Mouse (Mus musculus) brain, embryonic 18.5 days (tissue): ENCODE results near the gene Adap2.
A peak's percentile ranks its signal among the peaks of the same experiment; 100 is the strongest.
"Not testable (repeated sequence)": the region's sequence is repeated elsewhere in the genome, so short reads cannot be mapped to it uniquely, and the experiment has no call there.

Experiments
- DNase-seq: peaks from one replicate; pipeline ENCODE4 v3.0.0-alpha.2; 2012; ENCODE audit warnings: low read depth, low spot score

Adap2 gene

DNA sequence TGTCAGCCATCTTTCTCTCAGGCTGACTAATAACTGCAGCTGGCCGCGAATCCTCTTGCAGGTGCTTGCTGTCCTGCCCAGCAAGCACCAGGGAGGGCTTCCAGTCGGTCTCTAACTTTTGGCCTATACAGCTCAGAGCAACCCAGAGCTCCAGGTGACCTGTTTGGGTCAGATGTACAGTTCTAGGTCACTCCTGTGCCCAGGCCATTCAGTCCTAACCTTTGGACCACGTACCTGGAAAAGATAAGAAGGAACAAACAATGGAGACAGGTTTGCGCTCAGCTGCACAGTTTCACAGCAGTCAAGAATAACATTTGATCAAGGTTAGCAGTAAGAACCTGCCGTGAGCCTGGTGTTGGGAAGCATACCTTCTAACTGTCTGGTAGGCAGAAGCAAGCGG lies 5.1 kb downstream of the Adap2 start:
- no peak for DNase-seq

DNA sequence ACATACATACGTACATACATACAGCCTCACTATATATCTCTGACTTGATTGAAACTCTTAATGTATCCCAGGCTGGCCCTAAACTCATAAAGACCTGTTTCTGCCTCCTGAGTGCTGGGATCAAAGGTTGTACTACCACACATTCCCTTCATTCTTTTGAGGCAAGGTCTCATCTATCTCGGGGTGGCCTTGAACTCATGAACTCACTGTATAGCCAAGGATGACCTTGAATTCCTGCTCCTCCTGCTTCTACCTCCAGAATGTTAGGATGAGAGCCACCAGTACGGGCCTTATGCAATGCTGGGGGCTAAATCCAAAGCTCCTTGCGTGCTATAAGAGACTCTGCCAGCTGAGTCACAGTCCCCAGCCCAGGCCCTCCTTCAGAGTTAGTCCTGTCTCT lies 7.1 kb downstream of the Adap2 start:
- DNase-seq: no peak

DNA sequence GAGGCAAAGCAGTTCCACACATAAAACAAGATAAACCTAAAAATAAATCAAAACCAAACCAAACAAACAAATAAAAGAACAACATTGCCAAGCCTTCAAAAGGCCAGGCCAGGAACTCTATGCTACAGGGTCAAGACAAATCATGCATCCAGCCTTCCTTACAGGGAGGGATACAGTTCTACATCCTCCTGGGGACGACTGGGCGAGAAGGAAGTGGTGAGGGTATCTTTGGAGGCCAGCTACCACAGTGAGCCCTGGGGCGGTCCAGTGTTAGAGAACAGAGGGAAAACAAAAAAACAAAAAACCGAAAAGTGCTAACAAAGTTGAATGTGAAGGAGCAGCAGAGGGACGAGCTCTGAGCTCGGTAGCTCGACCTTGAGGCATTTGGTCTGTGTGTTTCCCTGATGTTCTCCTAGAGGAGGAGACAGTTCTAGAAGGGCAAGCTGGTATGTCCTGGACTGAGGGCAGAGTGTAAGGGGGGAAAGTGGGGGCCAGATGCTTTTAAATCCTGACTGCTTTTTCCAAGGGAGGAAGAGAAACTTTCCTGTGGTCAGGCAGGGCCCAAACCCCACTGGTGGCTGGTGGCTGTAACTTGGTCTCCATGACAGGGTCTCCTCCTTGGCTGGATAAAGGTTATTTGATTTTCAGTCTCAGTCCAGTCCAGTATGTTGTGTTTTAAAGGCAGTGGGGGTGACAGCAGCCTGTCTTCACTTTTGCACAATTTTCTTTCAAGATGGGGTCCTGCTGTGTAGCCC lies 9.6 kb downstream of the Adap2 start:
- DNase-seq: no peak

DNA sequence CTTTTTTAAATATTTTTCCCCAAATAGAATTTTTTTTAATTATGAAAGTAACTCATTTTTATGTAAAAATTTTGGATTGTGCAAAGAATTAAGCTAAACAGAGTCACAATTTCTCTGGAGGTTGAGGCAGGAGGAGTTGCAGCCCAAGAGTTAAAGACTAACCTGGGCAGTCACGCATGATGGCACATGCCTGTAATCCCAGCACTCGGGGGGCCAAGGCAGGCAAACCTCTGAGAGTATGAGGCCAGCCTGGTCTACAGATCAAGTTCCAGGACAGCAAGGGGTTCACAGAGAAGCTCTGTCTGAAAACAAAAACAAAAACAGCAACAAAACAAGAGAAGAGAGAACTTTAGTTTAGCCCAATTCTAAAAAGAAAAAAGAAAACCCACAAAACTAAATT lies 10.3 kb downstream of the Adap2 start:
- no peak for DNase-seq

DNA sequence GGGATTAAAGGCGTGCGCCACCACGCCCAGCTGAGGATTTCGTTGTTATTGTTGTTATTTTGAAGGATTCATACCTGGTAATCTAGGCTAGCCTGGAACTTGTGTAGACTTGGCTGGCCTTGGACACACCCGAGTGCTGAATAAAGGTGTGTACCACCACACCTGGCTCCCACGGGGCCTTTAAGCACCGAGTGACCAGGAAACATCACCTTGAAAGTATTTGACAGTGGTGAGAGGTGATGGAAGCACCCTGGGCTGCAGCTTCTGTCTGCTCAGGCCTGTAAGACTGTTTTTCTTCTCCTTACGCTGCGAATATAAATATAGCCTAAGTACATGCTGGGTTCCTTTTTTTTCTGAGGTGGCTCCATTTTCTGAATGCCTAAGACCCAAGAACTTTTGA lies 14.2 kb downstream of the Adap2 start:
- no peak for DNase-seq

DNA sequence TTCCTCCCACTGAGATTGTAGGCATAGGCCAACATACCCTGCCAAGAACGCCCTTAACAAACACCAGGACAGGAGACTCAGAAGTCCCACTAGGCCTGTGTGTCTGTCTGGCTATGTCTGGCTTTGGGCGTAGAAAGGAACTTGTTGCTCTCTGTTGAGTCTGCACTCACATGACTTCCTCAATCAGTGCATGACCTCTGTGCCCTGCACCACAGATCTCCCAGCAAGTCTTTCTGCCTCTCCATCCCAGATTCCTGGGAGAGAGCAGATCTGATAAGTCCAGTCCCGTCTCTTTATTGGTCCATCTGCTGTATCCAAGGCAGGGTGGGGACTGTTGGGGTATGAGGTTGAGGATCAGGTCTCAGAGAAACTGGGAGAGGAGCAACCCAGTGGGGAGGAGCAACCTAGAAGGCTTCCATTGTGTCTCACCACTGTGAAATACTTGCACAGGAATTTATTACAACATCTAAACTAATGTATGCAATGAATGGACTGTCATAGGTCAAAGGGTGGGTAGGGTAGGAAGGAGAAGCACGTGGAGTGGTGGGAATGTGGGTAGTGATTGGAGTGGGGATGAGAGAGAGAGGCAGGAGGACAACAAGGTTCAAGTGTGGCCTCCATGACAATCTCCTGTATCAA lies 14.8 kb downstream of the Adap2 start:
- no peak for DNase-seq

DNA sequence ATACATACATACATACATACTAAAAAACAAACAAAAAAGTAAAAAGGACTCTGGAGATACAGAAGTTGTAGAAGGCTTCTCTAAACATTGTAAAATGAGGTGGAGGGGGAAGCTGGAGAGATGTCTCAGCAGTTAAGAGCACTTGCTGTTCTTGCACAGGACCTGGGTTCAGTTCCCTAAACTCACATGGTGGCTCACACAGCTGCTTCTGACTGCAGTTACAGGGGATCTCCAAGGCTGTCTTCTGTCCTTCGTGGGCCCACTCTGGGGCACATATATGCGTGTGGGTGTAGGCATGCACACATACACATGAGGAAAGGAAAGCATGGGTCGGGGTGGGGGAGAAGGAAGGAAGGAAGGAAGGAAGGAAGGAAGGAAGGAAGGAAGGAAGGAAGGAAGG lies 15.7 kb downstream of the Adap2 start:
- DNase-seq: no peak

DNA sequence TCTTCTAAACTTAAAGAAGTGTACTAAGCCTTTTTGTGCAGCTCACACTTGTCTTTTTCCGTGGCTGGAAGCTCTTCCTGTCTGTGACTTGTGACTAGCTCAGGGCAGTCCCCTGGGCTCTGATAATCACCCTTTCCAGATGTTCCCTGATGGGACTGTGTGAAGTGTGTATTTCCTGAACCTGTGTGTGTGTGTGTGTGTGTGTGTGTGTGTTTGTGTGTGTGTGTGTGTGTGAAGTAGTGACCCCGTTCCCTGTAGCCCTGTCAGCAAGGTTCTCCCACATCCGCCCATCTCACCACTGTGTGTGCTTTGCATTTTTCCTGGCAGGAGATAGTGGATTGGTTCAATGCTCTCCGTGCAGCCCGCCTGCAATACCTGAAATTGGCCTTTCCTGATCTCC lies 16.4 kb downstream of the Adap2 start:
- no peak for DNase-seq

DNA sequence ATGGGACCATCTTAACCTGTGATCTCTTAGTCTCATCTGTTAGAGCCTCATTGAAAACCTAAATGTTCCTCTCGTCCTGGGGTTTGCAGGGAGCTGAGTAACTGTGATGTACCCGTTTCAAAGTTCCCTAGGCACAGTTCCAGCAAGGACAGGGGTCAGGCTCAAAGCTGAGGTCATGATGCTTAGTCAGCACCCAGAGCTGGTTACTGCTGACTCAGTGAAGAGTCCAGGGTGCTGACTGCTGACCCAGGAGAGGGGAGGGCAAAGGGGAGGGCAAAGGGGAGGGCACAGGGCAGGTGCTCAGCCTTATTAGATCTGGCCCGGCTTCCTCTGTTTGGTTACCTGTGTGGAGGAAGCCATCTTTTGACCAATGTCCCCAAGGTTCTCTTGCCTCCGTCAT lies 18.0 kb downstream of the Adap2 start:
- no peak for DNase-seq

DNA sequence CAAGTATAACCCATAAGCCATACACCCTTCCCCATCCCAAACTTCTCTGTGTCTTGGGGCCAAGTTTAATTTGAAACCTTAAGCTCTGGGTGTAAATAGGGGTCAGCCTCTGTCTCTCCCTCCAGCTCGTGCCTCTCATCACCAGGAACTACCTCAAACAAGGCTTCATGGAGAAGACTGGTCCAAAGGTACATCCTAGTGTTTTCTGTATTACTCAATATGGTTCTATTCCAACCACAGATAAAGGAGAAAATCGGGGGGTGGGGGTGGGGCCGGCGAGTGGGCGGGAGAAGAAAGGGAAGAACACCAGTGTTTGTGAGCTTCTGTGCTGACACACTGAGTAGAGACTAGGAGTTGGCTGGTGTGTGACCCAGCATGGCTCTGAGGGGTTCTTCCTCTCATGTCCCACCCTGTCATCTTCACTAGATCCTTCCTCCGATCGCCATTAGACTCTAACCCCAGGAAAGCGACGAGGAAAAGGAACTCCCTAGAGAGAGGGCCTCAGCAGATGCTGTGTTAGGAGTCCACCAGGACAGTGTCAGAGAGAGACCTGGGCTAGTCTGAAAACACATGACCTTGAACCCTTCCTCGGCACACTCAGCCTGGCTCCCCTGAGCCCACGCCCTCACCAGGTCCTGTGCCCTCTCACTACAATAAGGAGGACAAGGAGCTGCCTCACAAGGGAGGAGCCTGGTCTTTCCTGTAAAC lies 20.2 kb downstream of the Adap2 start:
- no peak for DNase-seq

DNA sequence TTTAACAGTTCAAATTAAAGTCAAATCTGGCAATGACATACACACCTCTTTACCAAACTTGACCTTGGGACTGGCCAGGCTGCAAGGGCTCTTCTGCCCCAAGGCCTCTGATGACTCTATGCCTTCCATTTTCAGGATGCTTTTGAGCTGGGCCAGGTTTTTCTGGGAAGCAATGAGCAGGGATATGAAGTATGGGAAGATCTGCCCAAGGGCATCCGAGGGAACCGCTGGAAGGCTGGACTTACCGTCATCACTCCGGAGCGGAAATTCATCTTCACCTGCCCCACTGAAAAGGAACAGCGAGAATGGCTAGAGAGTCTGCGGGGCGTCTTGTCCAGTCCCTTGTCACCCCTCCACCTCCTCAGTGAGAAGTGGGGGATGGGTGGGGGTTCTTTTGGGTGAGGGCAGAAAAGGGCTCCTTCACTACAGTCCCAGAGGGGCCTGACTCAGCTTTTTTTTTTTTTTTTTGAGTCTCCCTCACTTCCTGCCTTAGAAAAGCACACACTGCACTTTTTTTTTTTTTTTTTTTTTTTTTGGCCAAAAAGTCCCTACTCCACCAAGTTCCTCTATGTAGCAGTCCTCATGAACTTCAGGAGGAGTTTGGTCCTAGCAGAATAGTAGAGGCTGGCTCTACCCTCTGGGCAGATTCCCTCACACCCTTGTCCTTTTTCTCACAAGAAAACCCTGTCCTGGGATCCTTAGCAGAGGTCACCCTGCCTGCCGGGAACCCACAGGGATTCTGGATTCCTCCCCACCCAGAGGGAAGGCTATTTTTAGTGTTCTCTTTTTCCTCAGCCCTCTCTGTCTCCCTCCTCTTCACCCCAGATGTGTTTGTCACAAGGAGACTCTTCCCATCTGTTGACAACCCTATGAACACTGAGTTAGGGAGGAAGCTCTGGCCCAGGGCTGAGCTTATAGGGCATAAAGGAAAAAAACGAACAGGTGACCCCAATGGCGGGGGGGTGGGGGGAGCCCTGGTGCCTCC lies 23.3 kb downstream of the Adap2 start:
- DNase-seq: no peak

DNA sequence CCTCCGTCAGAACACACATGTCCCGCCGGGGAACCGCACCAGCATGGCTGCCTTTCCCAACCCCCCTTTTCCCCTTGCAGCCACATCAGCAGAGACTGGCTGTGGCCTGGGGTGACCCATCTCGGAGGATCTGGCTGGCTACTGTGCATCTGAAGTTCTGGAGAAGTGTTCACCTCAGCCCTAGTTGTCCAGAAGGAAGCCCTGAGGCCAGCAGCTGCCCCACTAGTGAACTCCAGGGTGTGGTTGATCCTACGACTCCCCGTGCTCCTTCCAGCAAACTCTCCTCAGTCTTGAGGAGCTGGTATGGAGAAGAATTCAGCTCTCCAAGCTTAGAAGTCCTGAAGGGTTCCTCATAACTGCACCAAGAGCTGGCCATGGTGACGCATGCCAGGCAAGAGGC lies 24.4 kb downstream of the Adap2 start:
- DNase-seq: no peak

DNA sequence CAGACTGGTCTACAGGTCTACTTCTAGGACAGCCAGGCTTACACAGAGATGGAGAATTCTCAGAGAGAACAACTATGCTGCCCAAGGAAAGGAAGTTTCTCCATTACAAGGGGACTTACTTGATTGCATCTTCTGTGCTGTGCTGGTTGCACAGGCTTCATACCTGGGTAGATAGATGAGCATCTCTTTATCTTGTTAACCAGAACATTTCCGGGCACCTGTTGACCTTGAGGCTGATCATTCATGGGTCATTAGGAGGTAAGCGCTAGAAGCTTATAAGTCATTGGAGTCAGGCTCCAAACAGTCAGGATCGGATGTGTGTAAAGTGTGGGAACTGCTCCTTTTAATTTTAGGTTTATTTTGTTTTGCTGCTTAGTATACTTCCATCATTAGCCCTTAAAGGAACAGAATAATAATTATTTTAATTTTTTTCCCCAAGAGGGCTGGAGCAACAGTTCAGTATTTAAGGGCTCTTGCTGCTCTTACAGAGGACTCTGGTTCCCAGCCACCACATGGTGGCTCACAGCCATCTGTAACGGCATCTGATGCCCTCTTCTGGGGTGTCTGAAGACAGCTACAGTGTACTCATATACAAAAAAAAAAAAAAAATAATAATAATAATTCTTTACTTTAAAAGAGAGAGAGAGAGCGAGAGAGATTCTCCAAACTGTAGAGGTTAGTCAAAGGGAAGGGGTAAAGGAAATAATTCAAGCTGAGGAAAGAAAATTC lies 27.3 kb downstream of the Adap2 start:
- DNase-seq: no peak

DNA sequence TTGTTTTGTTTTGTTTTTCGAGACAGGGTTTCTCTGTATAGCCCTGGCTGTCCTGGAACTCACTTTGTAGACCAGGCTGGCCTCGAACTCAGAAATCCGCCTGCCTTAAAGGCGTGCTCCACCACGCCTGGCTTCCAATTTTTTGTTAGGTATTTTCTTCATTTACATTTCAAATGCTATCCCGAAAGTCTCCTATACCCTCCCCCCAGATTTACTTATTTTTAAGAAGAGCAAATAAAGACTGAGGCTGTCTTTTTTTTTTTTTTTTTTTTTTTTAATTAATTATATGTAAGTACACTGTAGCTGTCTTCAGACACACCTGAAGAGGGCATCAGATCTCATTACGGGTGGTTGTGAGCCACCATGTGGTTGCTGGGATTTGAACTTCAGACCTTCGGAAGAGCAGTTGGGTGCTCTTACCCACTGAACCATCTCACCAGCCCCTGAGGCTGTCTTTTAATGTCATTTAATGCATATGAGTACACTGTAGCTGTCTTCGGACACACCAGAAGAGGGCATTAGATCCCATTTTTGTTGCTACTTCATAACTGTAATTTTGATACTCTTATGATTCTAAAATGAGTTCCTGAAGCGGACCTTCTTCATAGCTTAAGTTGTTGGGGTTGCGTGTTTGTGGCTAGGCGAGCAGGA lies 29.3 kb downstream of the Adap2 start:
- DNase-seq: not testable (repeated sequence)

DNA sequence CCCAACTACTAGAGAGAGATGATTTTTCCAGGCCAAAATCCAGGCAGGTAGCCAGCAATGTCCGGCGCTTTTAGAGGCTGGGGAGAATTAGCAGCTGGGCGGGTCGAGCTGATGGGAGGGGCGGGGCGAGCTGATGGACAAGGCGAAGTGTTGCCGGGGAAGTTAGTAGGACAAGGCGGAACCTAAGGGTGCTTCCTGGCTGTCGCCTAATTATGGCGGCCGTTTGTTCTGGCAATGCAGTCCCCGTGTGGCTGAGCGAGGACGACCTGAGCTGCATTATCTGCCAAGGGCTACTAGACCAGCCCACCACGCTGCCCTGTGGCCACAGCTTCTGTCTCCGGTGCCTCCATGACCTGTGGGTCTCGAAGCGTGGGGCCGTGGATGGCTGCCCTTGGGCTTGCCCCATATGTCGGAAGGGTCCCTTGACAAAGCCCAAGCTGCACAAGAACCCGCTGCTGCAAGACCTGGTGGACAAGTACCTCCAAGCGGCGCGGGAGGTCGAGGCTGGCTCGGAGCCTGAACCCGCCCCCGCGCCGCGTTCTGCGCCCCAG lies 29.9 kb downstream of the Adap2 start, which contains the start of gene Rnf135:
TSS of gene Rnf135 (plus strand) at position 147 of the 551 bp plus-strand sequence.
- DNase-seq: peak; percentile 32

DNA sequence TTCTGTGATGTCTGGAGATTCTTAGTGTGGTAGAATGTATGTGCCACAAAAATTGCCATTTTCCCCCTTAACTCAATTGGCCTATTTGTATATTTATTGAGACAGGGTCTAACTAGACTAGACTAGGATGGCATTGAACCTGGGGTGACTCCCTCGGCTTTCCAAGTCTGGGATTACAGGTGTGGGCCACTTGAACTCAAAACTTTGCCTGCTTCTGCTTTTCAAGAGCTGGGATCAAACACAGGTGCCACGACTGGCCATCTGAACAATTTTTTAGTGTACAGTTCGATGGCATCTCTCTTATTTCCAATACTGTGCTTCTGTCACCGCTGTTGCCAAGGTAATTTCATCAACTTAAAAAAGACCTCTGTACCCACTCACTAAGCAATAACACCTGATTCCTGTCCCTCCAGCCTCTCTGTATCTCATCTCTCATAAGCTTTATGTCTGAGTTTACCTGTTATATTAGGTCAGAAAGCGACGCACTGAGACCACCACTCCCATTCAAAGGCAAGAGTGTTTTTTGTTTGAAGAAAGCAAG lies 30.7 kb downstream of the Adap2 start:
- DNase-seq: no peak

DNA sequence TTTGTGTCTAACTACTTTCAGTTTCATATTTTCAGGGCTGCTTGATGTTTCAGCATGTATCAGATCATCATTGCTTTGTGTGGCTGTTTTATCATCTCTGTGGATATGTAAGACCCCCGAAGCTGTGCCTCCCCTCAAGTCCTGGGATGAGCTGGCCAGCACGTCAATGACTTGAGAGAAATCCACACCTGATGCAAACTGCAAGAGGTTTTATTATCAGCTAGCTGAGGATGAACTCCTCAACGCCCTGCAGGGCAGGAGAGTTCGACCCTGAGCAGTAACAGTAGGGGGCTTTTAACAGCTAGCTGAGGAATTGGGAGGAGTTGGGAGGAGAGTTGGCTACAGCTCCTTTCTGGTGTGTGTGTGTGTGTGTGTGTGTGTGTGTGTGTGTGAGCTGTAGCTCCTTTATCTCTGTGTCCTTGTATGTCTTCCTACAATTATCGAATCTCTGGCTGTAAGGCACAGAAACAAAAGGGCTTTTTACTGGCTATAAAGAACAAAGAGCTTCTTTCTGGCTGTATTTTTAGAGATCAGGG lies 31.6 kb downstream of the Adap2 start:
- DNase-seq: not testable (repeated sequence)

DNA sequence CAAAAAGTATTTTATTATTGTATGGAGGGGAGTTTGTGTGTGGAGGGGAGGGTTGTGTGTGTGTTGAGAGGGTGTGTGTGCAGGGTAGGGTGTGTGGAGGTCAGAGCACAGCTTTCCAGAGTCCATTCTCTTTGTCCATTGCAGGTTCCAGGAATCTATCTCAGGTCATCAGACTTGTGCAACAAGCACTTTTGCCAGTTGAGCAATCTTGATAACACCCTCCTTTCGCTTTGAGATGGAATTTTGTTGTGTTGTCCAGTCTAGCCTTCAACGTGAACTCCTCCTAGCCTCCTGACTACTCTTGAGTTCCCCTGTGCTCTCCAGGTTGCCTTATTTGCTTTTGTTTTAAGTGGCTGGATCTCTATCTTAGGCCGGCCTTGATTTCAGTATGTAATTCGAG lies 36.4 kb downstream of the Adap2 start:
- DNase-seq: no peak

DNA sequence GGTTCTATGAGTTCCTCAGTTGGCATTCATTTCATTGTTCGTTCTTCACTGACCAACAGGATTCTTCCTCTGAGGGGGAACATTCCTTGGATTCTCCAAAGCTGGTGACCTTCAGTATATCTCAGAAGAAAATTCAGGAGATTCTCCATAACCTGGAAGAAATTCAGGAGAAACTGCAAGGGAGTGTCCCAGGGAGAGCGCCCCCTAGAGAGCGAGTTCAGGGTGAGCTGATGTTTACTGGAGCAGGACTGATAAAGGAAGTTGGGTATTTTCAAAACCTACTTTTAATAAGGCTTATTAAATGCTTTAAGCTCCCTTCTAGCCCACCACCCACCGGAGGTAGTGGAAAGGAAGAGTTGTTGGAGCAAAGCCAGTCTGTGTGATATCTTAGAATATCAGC lies 39.9 kb downstream of the Adap2 start:
- no peak for DNase-seq

DNA sequence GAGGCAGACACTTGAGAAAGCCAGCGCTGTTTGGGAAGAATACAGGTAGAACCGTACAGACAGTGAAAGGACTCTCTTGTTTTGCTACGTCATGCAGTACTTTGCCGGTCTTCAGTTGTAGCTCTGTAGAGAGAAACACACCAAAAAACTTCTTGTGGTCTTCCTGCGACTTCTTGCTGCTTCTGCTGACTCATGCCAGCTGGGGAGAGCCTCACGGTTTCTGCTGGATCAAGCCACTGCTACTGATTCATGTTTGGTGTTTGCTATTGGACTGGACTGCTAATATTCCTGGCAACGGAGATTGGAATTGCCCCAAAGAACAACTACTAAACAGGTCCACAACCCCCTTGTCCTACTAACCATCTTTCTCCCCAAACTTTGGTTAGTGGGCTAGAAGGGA lies 42.4 kb downstream of the Adap2 start:
- no peak for DNase-seq
